Mouse (Mus musculus): Measurements from ENCODE around the gene Tmc3. TPM values are rescaled to one million over a fixed set of nuclear protein-coding genes. Genes with fewer than 3 reads are reported as not detected.

Tmc3 gene
- polyA plus RNA-seq, 1 experiment, result not detected

DNA sequence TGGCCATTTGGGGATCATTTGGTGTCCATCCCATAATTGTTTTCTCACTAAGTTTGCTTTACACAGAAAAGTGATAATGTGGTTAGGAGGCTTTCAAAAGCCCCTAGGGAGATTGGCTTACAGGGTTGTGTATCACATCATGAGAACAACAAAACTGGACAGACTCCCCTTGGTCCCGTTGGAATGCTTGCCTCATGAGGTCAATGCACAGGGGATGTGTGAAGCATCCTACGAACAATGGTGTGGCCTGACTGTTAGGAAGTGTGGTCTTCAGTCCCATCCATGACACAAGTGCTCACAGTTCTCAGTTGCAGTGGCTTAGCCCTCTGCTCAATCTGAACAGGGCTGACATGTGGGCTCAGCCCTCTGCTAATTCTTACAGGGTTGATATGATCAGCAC lies 12.3 kb upstream of the Tmc3 start:
- H3K79me3 ChIP-seq (ENCODE audit: low read depth), result no peaks in the 10 kb centered on the region
- no peaks in the 10 kb centered on the region for H3K36me3 ChIP-seq (ENCODE audit: control insufficient read depth, insufficient read depth)
- no peaks in the 10 kb centered on the region for H3K79me2 ChIP-seq (ENCODE audit: control insufficient read depth, insufficient read depth)
- TF ChIP-seq MYOD1 (IDR thresholded peaks at IDR 0.05; ENCODE audit: control insufficient read depth, insufficient read length, low read depth) (no peak), MYOG (IDR thresholded peaks at IDR 0.05; ENCODE audit: control insufficient read depth, extremely low read depth, insufficient read length) (no peak), USF1 (IDR thresholded peaks at IDR 0.05; ENCODE audit: low read depth) (no peak), CEBPB (IDR thresholded peaks at IDR 0.05; ENCODE audit: low read depth) (no peak), CTCF (IDR thresholded peaks at IDR 0.05; ENCODE audit: control insufficient read depth, insufficient read depth, insufficient read length) (no peak), FOSL1 (IDR thresholded peaks at IDR 0.05; ENCODE audit: insufficient read depth, low read length, poor library complexity, severe bottlenecking) (no peak), MAX (IDR thresholded peaks at IDR 0.05) (no peak)
- H3K27me3 ChIP-seq (ENCODE audit: control insufficient read depth, insufficient read depth, insufficient read length), result no peaks in the 10 kb centered on the region
- no peak overlapping the region for H3ac ChIP-seq (ENCODE audit: control insufficient read depth, insufficient read length, low read depth)
- no peak overlapping the region for H3K4me3 ChIP-seq (ENCODE audit: insufficient read depth, poor library complexity, severe bottlenecking)

DNA sequence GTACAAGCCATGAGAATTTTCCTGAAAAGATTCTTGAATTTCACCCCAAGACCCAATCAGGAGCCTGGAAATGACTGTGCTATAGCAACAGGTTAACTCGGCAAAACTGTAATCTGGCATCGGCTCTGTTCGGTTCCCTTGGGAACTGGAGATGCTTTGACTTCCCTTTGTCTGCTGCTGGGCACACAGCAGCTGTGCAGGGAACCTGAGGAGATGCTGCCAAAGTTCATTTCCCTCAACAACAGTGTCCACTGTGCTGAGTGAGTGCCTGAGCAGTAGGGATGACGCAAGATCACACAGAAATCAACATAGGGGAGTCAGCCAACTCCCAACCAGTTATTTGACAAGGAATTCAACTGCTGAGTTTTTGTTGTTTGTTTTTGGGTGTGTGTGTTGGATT lies 3.8 kb upstream of the Tmc3 start:
- Histone ChIP-seq H3K4me3 (ENCODE audit: insufficient read depth, poor library complexity, severe bottlenecking) (no peak overlapping the region), H3K36me3 (ENCODE audit: control insufficient read depth, insufficient read depth) (no peaks in the 10 kb centered on the region), H3K79me3 (ENCODE audit: low read depth) (no peaks in the 10 kb centered on the region), H3K27me3 (ENCODE audit: control insufficient read depth, insufficient read depth, insufficient read length) (no peaks in the 10 kb centered on the region), H3ac (ENCODE audit: control insufficient read depth, insufficient read length, low read depth) (no peak overlapping the region), H3K79me2 (ENCODE audit: control insufficient read depth, insufficient read depth) (no peaks in the 10 kb centered on the region)
- peak; percentile 28 for TF ChIP-seq CEBPB (IDR thresholded peaks at IDR 0.05; ENCODE audit: low read depth)
- no peak for TF ChIP-seq MYOD1 (IDR thresholded peaks at IDR 0.05; ENCODE audit: control insufficient read depth, insufficient read length, low read depth)

DNA sequence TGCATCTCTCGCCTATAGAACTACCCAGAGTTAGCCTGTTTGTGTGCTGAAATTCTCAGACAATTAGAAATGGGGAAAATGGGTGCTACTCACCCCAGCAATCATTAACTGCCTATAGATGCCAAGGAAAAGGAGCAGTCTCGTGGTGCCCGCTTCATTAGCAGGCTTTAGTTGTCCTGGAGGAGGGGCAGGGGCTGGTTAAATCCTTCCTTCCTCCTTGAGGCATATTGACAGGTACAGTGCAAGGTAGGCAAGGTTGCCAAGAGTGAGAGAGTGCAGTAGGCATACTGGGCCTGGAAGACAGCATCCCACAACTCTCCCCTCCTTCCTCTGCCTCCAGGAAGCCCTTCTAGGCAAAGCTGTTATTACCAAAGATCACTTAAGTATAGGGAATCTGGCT lies 9.3 kb downstream of the Tmc3 start:
- no peaks in the 10 kb centered on the region for H3K36me3 ChIP-seq (ENCODE audit: control insufficient read depth, insufficient read depth)
- TF ChIP-seq CTCF (IDR thresholded peaks at IDR 0.05; ENCODE audit: control insufficient read depth, insufficient read depth, insufficient read length) (no peak), MYOD1 (IDR thresholded peaks at IDR 0.05; ENCODE audit: control insufficient read depth, insufficient read length, low read depth) (no peak), USF1 (IDR thresholded peaks at IDR 0.05; ENCODE audit: low read depth) (no peak), MAX (IDR thresholded peaks at IDR 0.05) (no peak), FOSL1 (IDR thresholded peaks at IDR 0.05; ENCODE audit: insufficient read depth, low read length, poor library complexity, severe bottlenecking) (no peak), MYOG (IDR thresholded peaks at IDR 0.05; ENCODE audit: control insufficient read depth, extremely low read depth, insufficient read length) (no peak), CEBPB (IDR thresholded peaks at IDR 0.05; ENCODE audit: low read depth) (no peak)
- H3ac ChIP-seq (ENCODE audit: control insufficient read depth, insufficient read length, low read depth), result no peak overlapping the region
- H3K79me2 ChIP-seq (ENCODE audit: control insufficient read depth, insufficient read depth), result no peaks in the 10 kb centered on the region
- no peak overlapping the region for H3K4me3 ChIP-seq (ENCODE audit: insufficient read depth, poor library complexity, severe bottlenecking)
- no peaks in the 10 kb centered on the region for H3K27me3 ChIP-seq (ENCODE audit: control insufficient read depth, insufficient read depth, insufficient read length)
- H3K79me3 ChIP-seq (ENCODE audit: low read depth), result no peaks in the 10 kb centered on the region

DNA sequence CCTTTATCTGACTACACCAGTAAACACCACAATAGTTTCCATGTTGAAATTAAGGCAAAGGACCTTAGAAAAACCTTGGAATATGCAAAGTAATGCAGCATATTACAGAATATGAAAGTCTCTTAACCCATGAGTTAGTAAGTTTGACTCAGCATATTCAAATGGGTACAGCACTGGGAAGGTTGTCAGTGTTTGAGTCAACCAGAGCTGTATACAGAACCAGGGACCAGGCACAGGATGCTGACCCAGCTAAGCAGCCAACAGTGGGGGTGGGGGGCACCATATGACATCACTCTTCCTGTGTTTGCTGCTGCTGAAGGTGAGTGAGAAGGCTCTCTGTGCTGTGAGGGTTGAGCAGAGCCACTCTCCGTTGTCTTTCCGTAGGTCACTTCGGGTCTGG lies 12.3 kb downstream of the Tmc3 start:
- Histone ChIP-seq H3K79me3 (ENCODE audit: low read depth) (no peaks in the 10 kb centered on the region), H3ac (ENCODE audit: control insufficient read depth, insufficient read length, low read depth) (no peak overlapping the region), H3K36me3 (ENCODE audit: control insufficient read depth, insufficient read depth) (no peaks in the 10 kb centered on the region), H3K27me3 (ENCODE audit: control insufficient read depth, insufficient read depth, insufficient read length) (no peaks in the 10 kb centered on the region), H3K4me3 (ENCODE audit: insufficient read depth, poor library complexity, severe bottlenecking) (no peak overlapping the region), H3K79me2 (ENCODE audit: control insufficient read depth, insufficient read depth) (no peaks in the 10 kb centered on the region)
- TF ChIP-seq MYOG (IDR thresholded peaks at IDR 0.05; ENCODE audit: control insufficient read depth, extremely low read depth, insufficient read length), result no peak
- no peak for TF ChIP-seq MAX (IDR thresholded peaks at IDR 0.05)
- TF ChIP-seq MYOD1 (IDR thresholded peaks at IDR 0.05; ENCODE audit: control insufficient read depth, insufficient read length, low read depth), result no peak
- no peak for TF ChIP-seq CTCF (IDR thresholded peaks at IDR 0.05; ENCODE audit: control insufficient read depth, insufficient read depth, insufficient read length)
- no peak for TF ChIP-seq FOSL1 (IDR thresholded peaks at IDR 0.05; ENCODE audit: insufficient read depth, low read length, poor library complexity, severe bottlenecking)

DNA sequence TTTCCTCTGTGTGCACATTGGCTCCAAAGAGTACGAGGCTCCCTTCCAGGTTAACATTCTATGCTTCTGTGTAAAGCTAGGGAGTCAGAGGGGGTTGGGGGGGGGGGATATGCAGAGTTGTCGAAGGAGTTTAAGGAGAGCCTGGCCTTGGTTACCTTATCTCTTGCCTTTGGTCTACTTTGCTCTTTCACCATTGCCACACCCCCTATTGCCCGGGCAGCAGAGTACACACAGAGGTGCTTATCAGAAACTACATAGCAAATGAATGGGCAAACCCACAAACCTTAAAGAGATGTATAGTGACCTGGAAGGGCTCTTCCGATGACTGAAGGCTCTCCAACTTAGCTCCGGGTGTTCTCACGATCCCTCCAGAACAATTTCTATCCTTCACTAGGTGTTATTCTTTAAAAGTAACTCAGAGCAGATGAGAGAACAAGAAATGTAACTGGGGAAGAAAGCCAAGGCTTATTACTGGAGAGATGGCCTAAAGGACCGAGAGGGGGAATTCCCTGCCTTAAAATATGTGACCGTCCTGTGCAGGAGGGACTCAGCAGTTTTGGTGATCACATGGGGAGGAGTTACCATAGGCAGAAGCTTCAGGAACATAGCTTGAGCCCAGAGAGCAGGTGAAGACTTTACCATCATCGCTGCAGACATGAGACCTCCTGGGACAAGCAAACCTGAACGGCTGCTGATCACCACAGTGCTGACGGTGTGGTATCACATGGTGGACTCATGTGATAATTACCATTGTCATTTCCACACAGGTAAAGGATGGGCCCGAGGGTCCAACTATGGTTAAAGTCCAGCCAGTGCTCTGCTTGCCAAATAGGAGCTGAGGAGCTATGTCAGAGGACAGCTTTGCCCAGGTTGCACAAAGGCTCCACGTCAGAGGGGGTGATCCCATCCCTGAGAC lies 14.5 kb downstream of the Tmc3 start:
- no peak overlapping the region for H3ac ChIP-seq (ENCODE audit: control insufficient read depth, insufficient read length, low read depth)
- H3K79me2 ChIP-seq (ENCODE audit: control insufficient read depth, insufficient read depth), result no peaks in the 10 kb centered on the region
- TF ChIP-seq FOSL1 (IDR thresholded peaks at IDR 0.05; ENCODE audit: insufficient read depth, low read length, poor library complexity, severe bottlenecking), result no peak
- no peak for TF ChIP-seq MYOG (IDR thresholded peaks at IDR 0.05; ENCODE audit: control insufficient read depth, extremely low read depth, insufficient read length)
- no peak for TF ChIP-seq MAX (IDR thresholded peaks at IDR 0.05)
- no peak for TF ChIP-seq CEBPB (IDR thresholded peaks at IDR 0.05; ENCODE audit: low read depth)
- TF ChIP-seq MYOD1 (IDR thresholded peaks at IDR 0.05; ENCODE audit: control insufficient read depth, insufficient read length, low read depth), result no peak
- TF ChIP-seq USF1 (IDR thresholded peaks at IDR 0.05; ENCODE audit: low read depth), result no peak
- no peak for TF ChIP-seq CTCF (IDR thresholded peaks at IDR 0.05; ENCODE audit: control insufficient read depth, insufficient read depth, insufficient read length)
- no peak overlapping the region for H3K4me3 ChIP-seq (ENCODE audit: insufficient read depth, poor library complexity, severe bottlenecking)
- no peaks in the 10 kb centered on the region for H3K79me3 ChIP-seq (ENCODE audit: low read depth)
- no peaks in the 10 kb centered on the region for H3K36me3 ChIP-seq (ENCODE audit: control insufficient read depth, insufficient read depth)
- no peaks in the 10 kb centered on the region for H3K27me3 ChIP-seq (ENCODE audit: control insufficient read depth, insufficient read depth, insufficient read length)

DNA sequence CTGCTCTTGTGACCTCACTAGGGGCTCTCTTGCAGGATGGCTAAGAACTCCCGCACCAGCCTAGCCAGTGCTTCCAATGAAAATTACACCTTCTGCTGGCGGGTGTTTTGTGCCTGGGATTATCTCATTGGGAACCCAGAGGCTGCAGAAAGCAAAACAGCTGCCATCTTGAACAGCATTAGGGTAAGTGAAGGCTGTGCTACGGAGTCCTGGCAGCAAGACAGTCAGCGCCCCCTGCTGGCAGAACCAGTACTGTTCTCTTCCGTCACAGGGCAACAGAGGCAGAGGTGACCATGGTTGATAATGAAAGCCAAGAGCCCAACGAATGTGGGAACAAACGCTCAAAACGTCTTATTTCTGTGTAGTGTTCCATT lies 15.2 kb downstream of the Tmc3 start:
- TF ChIP-seq CTCF (IDR thresholded peaks at IDR 0.05; ENCODE audit: control insufficient read depth, insufficient read depth, insufficient read length), result peak; percentile 63
- no peak for TF ChIP-seq FOSL1 (IDR thresholded peaks at IDR 0.05; ENCODE audit: insufficient read depth, low read length, poor library complexity, severe bottlenecking)
- TF ChIP-seq MAX (IDR thresholded peaks at IDR 0.05), result no peak
- TF ChIP-seq USF1 (IDR thresholded peaks at IDR 0.05; ENCODE audit: low read depth), result no peak
- TF ChIP-seq CEBPB (IDR thresholded peaks at IDR 0.05; ENCODE audit: low read depth), result no peak
- no peak for TF ChIP-seq MYOG (IDR thresholded peaks at IDR 0.05; ENCODE audit: control insufficient read depth, extremely low read depth, insufficient read length)

More for the DNA sequence above, 15.2 kb downstream of the Tmc3 start:
- Histone ChIP-seq H3K4me3 (ENCODE audit: insufficient read depth, poor library complexity, severe bottlenecking) (no peak overlapping the region), H3K79me3 (ENCODE audit: low read depth) (no peaks in the 10 kb centered on the region), H3K79me2 (ENCODE audit: control insufficient read depth, insufficient read depth) (no peaks in the 10 kb centered on the region), H3ac (ENCODE audit: control insufficient read depth, insufficient read length, low read depth) (no peak overlapping the region), H3K36me3 (ENCODE audit: control insufficient read depth, insufficient read depth) (no peaks in the 10 kb centered on the region), H3K27me3 (ENCODE audit: control insufficient read depth, insufficient read depth, insufficient read length) (no peaks in the 10 kb centered on the region)

Measured in C2C12 (cell line).